Mouse (Mus musculus): ENCODE results near the gene Carmil1.

The Carmil1 gene

GRCm38 (mm10) chr13:24199861-24200543 is 80.6 kb downstream of the Carmil1 start:
- DNase-seq: peak; percentile 32

GRCm38 (mm10) chr13:24198396-24198924 is 82.1 kb downstream of the Carmil1 start:
- DNase-seq: no peak

- peak; percentile 47 for DNase-seq
These were observed 85.2 kb downstream of the Carmil1 start for GRCm38 (mm10) chr13:24195371-24195770.

GRCm38 (mm10) chr13:24194018-24194417 is 86.6 kb downstream of the Carmil1 start:
- DNase-seq: no peak

GRCm38 (mm10) chr13:24190875-24191663 is 89.5 kb downstream of the Carmil1 start:
- DNase-seq: no peak

GRCm38 (mm10) chr13:24187026-24187425 is 93.6 kb downstream of the Carmil1 start:
- no peak for DNase-seq

- DNase-seq: no peak
These were observed 95.0 kb downstream of the Carmil1 start for GRCm38 (mm10) chr13:24185641-24186040.

GRCm38 (mm10) chr13:24182878-24183277 is 97.7 kb downstream of the Carmil1 start:
- peak; percentile 38 for DNase-seq

- no peak for DNase-seq
These were observed 101.1 kb downstream of the Carmil1 start for GRCm38 (mm10) chr13:24179538-24179937.

- no peak for DNase-seq
These were observed 103.0 kb downstream of the Carmil1 start for GRCm38 (mm10) chr13:24177600-24177999.

GRCm38 (mm10) chr13:24176835-24177234 is 103.8 kb downstream of the Carmil1 start:
- DNase-seq: no peak

GRCm38 (mm10) chr13:24169658-24170057 is 110.9 kb downstream of the Carmil1 start:
- no peak for DNase-seq

- peak; percentile 47 for DNase-seq
These were observed 117.2 kb downstream of the Carmil1 start for GRCm38 (mm10) chr13:24163368-24163767.

GRCm38 (mm10) chr13:24161105-24161504 is 119.5 kb downstream of the Carmil1 start:
- no peak for DNase-seq

GRCm38 (mm10) chr13:24159972-24160371 is 120.6 kb downstream of the Carmil1 start:
- no peak for DNase-seq

- DNase-seq: no peak
These were observed 121.2 kb downstream of the Carmil1 start for GRCm38 (mm10) chr13:24159190-24159965.

- DNase-seq: no peak
These were observed 123.0 kb downstream of the Carmil1 start for GRCm38 (mm10) chr13:24157560-24158011.

- DNase-seq: no peak
These were observed 125.4 kb downstream of the Carmil1 start for GRCm38 (mm10) chr13:24155190-24155589.

- DNase-seq: no peak
These were observed 126.1 kb downstream of the Carmil1 start for GRCm38 (mm10) chr13:24154281-24155061.

- DNase-seq: peak; percentile 58
These were observed 128.0 kb downstream of the Carmil1 start for GRCm38 (mm10) chr13:24152610-24153009.

GRCm38 (mm10) chr13:24151335-24151734 is 129.3 kb downstream of the Carmil1 start:
- DNase-seq: no peak

GRCm38 (mm10) chr13:24148549-24148948 is 132.0 kb downstream of the Carmil1 start:
- DNase-seq: no peak

Data from lung, postnatal 36 days (tissue).